Mouse (Mus musculus): Measurements from ENCODE around the gene Akr1b7.

GRCm38 (mm10) chr6:34412023-34412422 lies at the start of gene Akr1b7:
- no peak for TF ChIP-seq CTCF (IDR thresholded peaks at IDR 0.05; ENCODE audit: low read depth)
- no peak for TF ChIP-seq EP300 (IDR thresholded peaks at IDR 0.05; ENCODE audit: low read depth)

Measured in heart, postnatal 0 days (tissue).